Mouse (Mus musculus) cortical plate, adult 2 months (tissue): ENCODE data around the gene Topbp1. TPM values are rescaled to one million over a fixed set of nuclear protein-coding genes. Genes with fewer than 3 reads are reported as not detected.

Experiments
- H3K27ac ChIP-seq: fragments of 200-500 bp; 2 replicates; pipeline ENCODE4 v1.5.1; 2012; ENCODE audit warnings: low read length, control low read depth, inconsistent platforms; ENCODE audit not compliant: insufficient read depth
- H3K4me1 ChIP-seq: fragments of 200-500 bp; 2 replicates; pipeline ENCODE4 v1.6.1; 2011; ENCODE audit warnings: low read length; ENCODE audit not compliant: control insufficient read depth, insufficient read depth
- H3K4me3 ChIP-seq: fragments of 200-500 bp; 2 replicates; pipeline ENCODE4 v1.5.1; 2011; ENCODE audit warnings: mild to moderate bottlenecking, low read length, control low read depth; ENCODE audit not compliant: insufficient read depth
- CTCF ChIP-seq: fragments of 200-500 bp; IDR thresholded peaks from 2 replicates; pipeline ENCODE4 v1.5.1; 2011; ENCODE audit warnings: mild to moderate bottlenecking, control low read depth, low read length; ENCODE audit not compliant: insufficient read depth; ENCODE audit errors: extremely low read depth
- POLR2A ChIP-seq: fragments of 200-500 bp; IDR thresholded peaks from 2 replicates; pipeline ENCODE4 v1.6.1; 2011; ENCODE audit warnings: mild to moderate bottlenecking, low read length, control low read depth; ENCODE audit not compliant: insufficient read depth; ENCODE audit errors: extremely low read depth
- polyA plus RNA-seq: library from polyadenylated mRNA; depleted of rRNA; stranded (reverse); fragments of >200 nt; gene quantifications from 2 replicates; pipeline ENCODE4 v1.2.3, GENCODE M21; 2012

Topbp1 gene
- polyA plus RNA-seq, 1 experiment: 12.2 TPM

- Histone ChIP-seq H3K4me3 (no peak overlapping the region), H3K27ac (no peak overlapping the region), H3K4me1 (no peaks in the 10 kb centered on the region)
- TF ChIP-seq POLR2A (no peak), CTCF (no peak)
Observed at GRCm38 (mm10) chr9:103288489-103289180, 16.4 kb upstream of the Topbp1 start.

- no peak overlapping the region for H3K4me3 ChIP-seq
- TF ChIP-seq CTCF: no peak
- TF ChIP-seq POLR2A: no peak
- no peak overlapping the region for H3K27ac ChIP-seq
- H3K4me1 ChIP-seq: no peaks in the 10 kb centered on the region
Observed at GRCm38 (mm10) chr9:103294507-103294906, 10.5 kb upstream of the Topbp1 start.

GRCm38 (mm10) chr9:103301086-103301485 is 3.9 kb upstream of the Topbp1 start:
- Histone ChIP-seq H3K4me3 (no peak overlapping the region), H3K27ac (no peak overlapping the region), H3K4me1 (peaks cover 2% of the 10 kb centered on the region)
- TF ChIP-seq CTCF (no peak), POLR2A (no peak)

GRCm38 (mm10) chr9:103302239-103302638 is 2.8 kb upstream of the Topbp1 start:
- H3K4me3 ChIP-seq: no peak overlapping the region
- H3K4me1 ChIP-seq: peaks cover 2% of the 10 kb centered on the region
- H3K27ac ChIP-seq: no peak overlapping the region
- TF ChIP-seq POLR2A (no peak), CTCF (no peak)

- Histone ChIP-seq H3K4me3 (no peak overlapping the region), H3K27ac (no peak overlapping the region), H3K4me1 (peaks cover 2% of the 10 kb centered on the region)
- TF ChIP-seq POLR2A (no peak), CTCF (peak; percentile 82)
Observed at GRCm38 (mm10) chr9:103302666-103303065, 2.3 kb upstream of the Topbp1 start.

- Histone ChIP-seq H3K27ac (no peak overlapping the region), H3K4me1 (peaks cover 2% of the 10 kb centered on the region), H3K4me3 (peak overlapping the region; percentile 67)
- TF ChIP-seq CTCF: no peak
- no peak for TF ChIP-seq POLR2A
Observed at GRCm38 (mm10) chr9:103305332-103306041, 472 bp downstream of the Topbp1 start.

GRCm38 (mm10) chr9:103309832-103310231 is 4.8 kb downstream of the Topbp1 start:
- Histone ChIP-seq H3K4me3 (no peak overlapping the region), H3K4me1 (peaks cover 2% of the 10 kb centered on the region)

GRCm38 (mm10) chr9:103324678-103325077 is 19.7 kb downstream of the Topbp1 start:
- Histone ChIP-seq H3K27ac (no peak overlapping the region), H3K4me1 (no peaks in the 10 kb centered on the region), H3K4me3 (no peak overlapping the region)
- TF ChIP-seq CTCF (no peak), POLR2A (no peak)

More at GRCm38 (mm10) chr9:103309832-103310231, 4.8 kb downstream of the Topbp1 start:
- no peak overlapping the region for H3K27ac ChIP-seq
- TF ChIP-seq POLR2A (no peak), CTCF (no peak)

GRCm38 (mm10) chr9:103326449-103326848 is 21.4 kb downstream of the Topbp1 start:
- H3K4me3 ChIP-seq: no peak overlapping the region
- H3K27ac ChIP-seq: no peak overlapping the region
- TF ChIP-seq CTCF (no peak), POLR2A (no peak)
- H3K4me1 ChIP-seq: no peaks in the 10 kb centered on the region

- no peak overlapping the region for H3K4me3 ChIP-seq
- TF ChIP-seq POLR2A (no peak), CTCF (no peak)
- no peak overlapping the region for H3K27ac ChIP-seq
- peaks cover 8% of the 10 kb centered on the region for H3K4me1 ChIP-seq
Observed at GRCm38 (mm10) chr9:103332663-103333062, 27.6 kb downstream of the Topbp1 start.
